Mouse (Mus musculus) lung, adult 2 months (tissue): ENCODE data around the gene Wdr70.

Source experiments
- CTCF ChIP-seq: fragments of 200-500 bp; IDR thresholded peaks from 2 replicates; pipeline ENCODE4 v1.5.1; 2011; ENCODE audit warnings: mild to moderate bottlenecking, low read length, control low read depth; ENCODE audit not compliant: insufficient read depth
- POLR2A ChIP-seq: fragments of 200-500 bp; IDR thresholded peaks from 2 replicates; pipeline ENCODE4 v1.6.1; 2011; ENCODE audit warnings: low read depth, mild to moderate bottlenecking, control low read depth, low read length, borderline replicate concordance; ENCODE audit errors: extremely low read depth

GRCm38 (mm10) chr15:7823886-7824285, 275.1 kb downstream of the Wdr70 start:
- TF ChIP-seq CTCF: no peak
- TF ChIP-seq POLR2A: no peak
